Mouse (Mus musculus) liver (tissue): ENCODE results near the gene Vav1.
A peak's percentile ranks its signal among the peaks of the same experiment; 100 is the strongest.

Source experiments
- DNase-seq: peaks from one replicate; pipeline ENCODE4 v3.0.0-alpha.2; 2020; ENCODE audit warnings: mixed read lengths

Gene Vav1

GRCm38 (mm10) chr17:57278943-57279590 lies at the start of gene Vav1:
TSS of gene Vav1 (plus strand) at chr17:57279100.
- peak; percentile 71 for DNase-seq

- no peak for DNase-seq
Observed at GRCm38 (mm10) chr17:57229851-57230727, 48.8 kb upstream of the Vav1 start.

- DNase-seq: peak; percentile 52
Observed at GRCm38 (mm10) chr17:57230728-57231125, 48.2 kb upstream of the Vav1 start.

- no peak for DNase-seq
Observed at GRCm38 (mm10) chr17:57231321-57231771, 47.6 kb upstream of the Vav1 start.

- no peak for DNase-seq
Observed at GRCm38 (mm10) chr17:57232200-57232599, 46.7 kb upstream of the Vav1 start.

- peak; percentile 58 for DNase-seq
Observed at GRCm38 (mm10) chr17:57233038-57233437, 45.9 kb upstream of the Vav1 start.

- no peak for DNase-seq
Observed at GRCm38 (mm10) chr17:57234254-57234928, 44.5 kb upstream of the Vav1 start.

GRCm38 (mm10) chr17:57235803-57236202 lies 43.1 kb upstream of the Vav1 start:
- DNase-seq: no peak

- no peak for DNase-seq
Observed at GRCm38 (mm10) chr17:57237181-57237580, 41.7 kb upstream of the Vav1 start.

GRCm38 (mm10) chr17:57243650-57244370 lies 35.1 kb upstream of the Vav1 start:
- DNase-seq: no peak

GRCm38 (mm10) chr17:57245311-57245929 lies 33.5 kb upstream of the Vav1 start:
- no peak for DNase-seq

- peak; percentile 26 for DNase-seq
Observed at GRCm38 (mm10) chr17:57246663-57247392, 32.1 kb upstream of the Vav1 start.

- peak; percentile 90 for DNase-seq
Observed at GRCm38 (mm10) chr17:57247393-57248200, 31.3 kb upstream of the Vav1 start.

- peak; percentile 89 for DNase-seq
Observed at GRCm38 (mm10) chr17:57248201-57248699, 30.6 kb upstream of the Vav1 start, which contains the start of gene Gpr108. TSS of gene Gpr108 (minus strand) at chr17:57248446.

- no peak for DNase-seq
Observed at GRCm38 (mm10) chr17:57248771-57249170, 30.1 kb upstream of the Vav1 start.

GRCm38 (mm10) chr17:57249186-57250181 lies 29.4 kb upstream of the Vav1 start, which contains the start of gene Trip10:
TSS of gene Trip10 (plus strand) at chr17:57249455.
- DNase-seq: peak; percentile 98

GRCm38 (mm10) chr17:57250461-57251160 lies 28.3 kb upstream of the Vav1 start:
- peak; percentile 25 for DNase-seq

GRCm38 (mm10) chr17:57251431-57251830 lies 27.5 kb upstream of the Vav1 start:
- no peak for DNase-seq
